Mouse (Mus musculus): ENCODE measurements around the gene Trmt10a.
"Not testable (repeated sequence)": the region's sequence is repeated elsewhere in the genome, so short reads cannot be mapped to it uniquely, and the experiment has no call there.

The Trmt10a gene

GRCm38 (mm10) chr3:138134528-138134927 lies 8.7 kb upstream of the Trmt10a start:
- DNase-seq (ENCODE audit: low spot score), result no peak

DNA sequence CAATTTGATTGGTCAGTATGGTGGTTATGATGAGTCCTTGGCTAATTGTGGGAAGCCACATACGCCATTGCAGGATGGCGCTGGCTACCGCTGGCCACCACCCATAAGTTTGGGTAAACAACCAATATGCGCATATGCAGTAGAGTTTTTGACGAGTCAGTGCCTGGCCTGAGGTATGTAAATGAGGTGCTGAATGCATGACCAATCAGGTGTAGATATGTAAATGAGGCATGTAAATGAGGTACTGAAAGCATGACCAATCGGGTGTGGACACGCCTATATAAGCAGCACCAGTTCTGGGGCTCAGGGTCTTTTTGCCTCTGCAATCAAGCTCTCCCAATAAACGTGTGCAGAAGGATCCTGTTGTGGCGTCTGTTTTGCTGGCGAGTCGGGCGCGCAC lies 5.1 kb upstream of the Trmt10a start:
- not testable (repeated sequence) for DNase-seq (ENCODE audit: low spot score)

DNA sequence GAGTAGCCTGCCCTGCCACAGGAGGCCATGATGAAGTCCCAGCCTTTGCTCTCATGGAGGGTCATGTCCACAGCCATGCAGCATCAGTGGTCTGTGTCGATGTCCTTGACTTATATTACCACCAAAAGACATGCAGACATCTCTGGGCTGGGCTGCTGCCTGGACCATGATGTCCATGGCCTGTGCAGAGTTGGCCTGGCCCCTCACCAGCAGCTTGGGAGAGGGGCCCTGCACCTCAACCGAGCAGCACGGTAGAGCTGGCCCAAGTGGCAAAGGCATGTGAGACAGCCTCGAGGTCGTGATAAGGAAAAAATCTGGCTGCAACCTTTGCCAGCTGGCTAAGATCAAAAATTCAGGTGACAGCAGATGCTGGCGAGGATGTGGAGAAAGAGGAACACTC lies 3.6 kb upstream of the Trmt10a start:
- DNase-seq (ENCODE audit: low spot score), result no peak

- no peak for DNase-seq (ENCODE audit: low spot score)
Measured at GRCm38 (mm10) chr3:138142052-138142732, 1.1 kb upstream of the Trmt10a start.

GRCm38 (mm10) chr3:138142733-138143314 lies 424 bp upstream of the Trmt10a start:
- no peak for DNase-seq (ENCODE audit: low spot score)

DNA sequence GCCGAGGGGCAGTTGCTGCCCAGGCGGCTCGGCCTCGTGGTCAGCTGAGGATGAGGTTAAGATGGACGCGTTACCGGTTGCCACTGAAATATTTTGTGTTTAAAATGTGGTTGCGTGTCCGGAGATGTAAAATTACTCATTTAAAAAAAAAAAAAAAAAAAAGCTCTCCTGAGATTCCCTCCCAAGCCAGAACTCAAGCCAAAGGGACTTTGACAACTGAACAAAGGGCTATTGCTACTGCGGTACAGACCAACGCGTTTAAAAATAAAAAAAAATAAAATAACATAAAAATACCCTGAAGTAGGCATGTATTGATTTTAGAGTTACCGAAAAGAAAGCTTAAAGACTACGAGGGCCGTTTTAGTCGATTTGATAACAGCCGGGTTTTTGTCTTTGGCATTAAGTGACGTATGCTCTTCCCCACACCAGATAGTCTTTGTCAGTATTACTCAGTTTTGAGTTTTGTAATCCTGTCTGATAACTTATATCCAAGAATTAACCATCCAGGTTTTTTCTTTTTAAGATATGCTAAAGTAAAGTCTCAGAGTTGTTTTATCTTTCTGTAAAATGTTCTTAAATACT lies 903 bp downstream of the Trmt10a start:
- no peak for DNase-seq (ENCODE audit: low spot score)

- DNase-seq (ENCODE audit: low spot score), result peak; percentile 88
Measured at GRCm38 (mm10) chr3:138144642-138145171, 1.5 kb downstream of the Trmt10a start, which contains the start of gene Mttp. TSS of gene Mttp (minus strand) at chr3:138144968.

GRCm38 (mm10) chr3:138148811-138149210 lies 5.6 kb downstream of the Trmt10a start:
- DNase-seq (ENCODE audit: low spot score), result no peak

DNA sequence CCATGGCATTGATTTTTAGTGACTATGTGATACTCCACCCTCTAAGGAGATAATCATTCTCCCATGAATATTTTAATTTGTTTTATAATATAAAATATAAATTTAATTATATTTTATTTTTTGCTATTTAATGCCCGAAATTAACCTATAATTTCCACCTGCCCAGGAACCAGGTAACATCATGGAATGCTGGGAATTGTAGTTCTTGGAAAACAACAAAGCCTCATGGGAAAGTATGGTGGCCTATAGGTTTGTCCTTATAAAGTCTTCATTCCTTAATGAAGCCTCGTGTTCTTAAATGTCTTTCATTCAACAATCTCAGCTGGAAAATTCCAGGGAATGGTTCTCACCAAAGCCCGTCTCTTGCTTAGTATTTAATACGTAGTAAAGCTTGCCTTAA lies 11.8 kb downstream of the Trmt10a start:
- no peak for DNase-seq (ENCODE audit: low spot score)

GRCm38 (mm10) chr3:138156651-138157050 lies 13.4 kb downstream of the Trmt10a start:
- DNase-seq (ENCODE audit: low spot score), result no peak

GRCm38 (mm10) chr3:138161623-138162022 lies 18.4 kb downstream of the Trmt10a start:
- DNase-seq (ENCODE audit: low spot score), result no peak

- no peak for DNase-seq (ENCODE audit: low spot score)
Measured at GRCm38 (mm10) chr3:138162553-138163183, 19.4 kb downstream of the Trmt10a start.

- DNase-seq (ENCODE audit: low spot score), result no peak
Measured at GRCm38 (mm10) chr3:138173291-138173690, 30.0 kb downstream of the Trmt10a start.

- no peak for DNase-seq (ENCODE audit: low spot score)
Measured at GRCm38 (mm10) chr3:138175551-138175950, 32.3 kb downstream of the Trmt10a start.

DNA sequence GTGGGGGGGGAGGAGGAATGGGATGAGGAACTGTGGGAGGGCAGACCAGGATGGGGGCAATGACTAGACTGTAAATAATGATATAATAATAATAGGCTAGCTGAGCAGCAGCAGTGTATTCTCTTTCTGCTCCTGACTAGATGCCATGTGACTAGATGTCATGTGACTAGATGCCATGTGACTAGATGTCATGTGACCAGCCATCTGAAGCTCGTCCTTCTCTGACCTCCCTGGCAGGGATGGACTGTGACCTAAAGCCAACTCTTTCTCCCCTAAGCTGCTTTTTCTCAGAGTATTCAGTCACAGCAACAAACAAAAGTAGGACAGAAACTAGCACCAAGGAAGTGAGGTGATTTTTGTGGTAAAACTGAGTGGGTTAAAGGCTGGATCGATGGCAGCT lies 38.8 kb downstream of the Trmt10a start:
- no peak for DNase-seq (ENCODE audit: low spot score)

DNA sequence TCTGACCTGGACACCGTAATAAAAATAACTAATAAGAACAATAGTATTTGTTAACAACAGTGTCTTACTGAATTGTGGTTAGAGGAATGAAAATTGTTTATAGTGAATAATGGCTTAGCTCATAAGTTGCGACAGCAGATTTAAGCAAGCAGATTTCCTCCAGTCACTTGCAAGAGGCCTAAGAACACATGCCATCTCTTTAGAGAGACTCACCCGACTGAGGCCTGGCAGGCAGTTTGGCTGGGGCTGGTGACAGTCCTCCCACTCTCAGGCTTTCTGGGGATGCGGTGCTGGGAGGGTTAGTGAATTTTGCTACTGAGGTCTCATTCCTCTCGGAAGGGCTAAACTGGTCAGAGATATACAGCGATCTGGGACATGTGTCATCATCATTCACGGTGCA lies 40.1 kb downstream of the Trmt10a start:
- DNase-seq (ENCODE audit: low spot score), result no peak

DNA sequence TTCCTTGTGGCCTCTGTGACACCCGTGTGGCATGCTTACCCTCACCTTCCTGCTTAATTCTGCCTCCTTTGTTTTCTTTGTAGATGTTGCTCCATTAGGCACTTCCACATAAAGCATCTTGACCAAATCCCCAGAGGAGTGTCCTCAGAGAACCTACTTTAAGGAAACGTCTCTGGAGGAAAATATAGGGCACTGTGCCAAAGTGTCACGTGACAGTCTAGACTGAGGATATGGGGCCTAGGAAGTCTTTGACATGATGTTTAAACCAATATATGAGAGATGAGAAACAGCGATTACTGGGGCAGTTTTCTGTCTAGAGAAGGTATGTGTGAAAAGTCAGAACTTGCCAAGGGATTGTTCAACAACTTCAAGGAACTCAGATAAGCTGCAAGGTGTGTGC lies 42.0 kb downstream of the Trmt10a start:
- peak; percentile 11 for DNase-seq (ENCODE audit: low spot score)

- no peak for DNase-seq (ENCODE audit: low spot score)
Measured at GRCm38 (mm10) chr3:138185995-138186930, 43.0 kb downstream of the Trmt10a start.

GRCm38 (mm10) chr3:138192260-138192659 lies 49.0 kb downstream of the Trmt10a start:
- no peak for DNase-seq (ENCODE audit: low spot score)

DNA sequence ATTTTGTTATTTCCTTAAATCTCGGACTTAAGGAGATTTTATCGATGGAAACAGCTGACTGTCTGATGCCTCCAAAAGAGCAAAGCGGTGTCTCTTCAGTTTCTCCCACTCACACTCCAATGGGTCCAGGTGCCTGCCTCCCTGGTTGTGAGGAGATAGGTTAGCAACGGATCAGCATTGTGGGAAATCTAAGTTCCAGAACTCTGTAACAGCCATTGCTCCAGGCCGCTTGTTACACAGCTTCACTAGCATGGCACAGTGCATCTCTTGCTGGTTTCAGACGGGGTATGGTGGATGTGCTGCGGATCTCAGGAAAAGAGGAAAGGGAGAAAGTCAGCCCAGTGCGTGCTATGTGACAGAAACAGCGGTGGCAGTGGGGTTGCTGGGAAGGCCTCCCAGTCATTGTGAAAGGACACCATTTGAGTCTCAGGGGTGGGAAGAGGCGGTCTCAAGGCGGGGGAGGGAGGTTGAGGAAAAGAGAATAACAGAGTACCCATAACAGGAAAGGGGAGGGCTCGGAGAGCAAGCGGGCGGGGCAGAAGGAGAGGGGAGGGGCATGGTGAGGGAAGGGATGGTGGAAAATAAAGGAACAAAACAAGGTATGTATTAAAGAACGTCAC lies 50.5 kb downstream of the Trmt10a start, which contains the start of gene 4930579F01Rik:
TSS of gene 4930579F01Rik (minus strand) at position 143 of the 620 bp plus-strand sequence.
- DNase-seq (ENCODE audit: low spot score), result no peak

DNA sequence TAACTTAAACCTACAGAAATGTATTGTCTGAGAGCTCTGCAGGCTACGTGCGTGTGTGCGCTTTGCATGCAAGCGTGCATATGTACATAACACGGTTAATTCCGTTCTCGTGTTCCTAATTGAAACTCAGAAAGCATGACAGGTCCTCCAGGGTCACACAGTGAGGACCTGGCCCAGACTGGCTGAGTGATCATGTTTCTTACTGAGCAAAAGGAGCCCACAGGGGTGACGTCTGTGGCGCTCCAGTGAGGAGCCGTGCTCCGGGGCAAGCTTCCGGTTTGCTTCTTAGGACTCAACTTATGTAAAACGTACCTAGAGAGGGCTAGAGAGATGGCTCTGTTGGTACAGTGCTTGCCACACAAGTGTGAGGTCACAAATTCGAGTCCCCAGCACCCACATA lies 53.8 kb downstream of the Trmt10a start:
- no peak for DNase-seq (ENCODE audit: low spot score)

All from lung, postnatal 25 days (tissue).